Comparison of ENCODE assay signal across 18 mouse cellular contexts in the genomic region with DNA sequence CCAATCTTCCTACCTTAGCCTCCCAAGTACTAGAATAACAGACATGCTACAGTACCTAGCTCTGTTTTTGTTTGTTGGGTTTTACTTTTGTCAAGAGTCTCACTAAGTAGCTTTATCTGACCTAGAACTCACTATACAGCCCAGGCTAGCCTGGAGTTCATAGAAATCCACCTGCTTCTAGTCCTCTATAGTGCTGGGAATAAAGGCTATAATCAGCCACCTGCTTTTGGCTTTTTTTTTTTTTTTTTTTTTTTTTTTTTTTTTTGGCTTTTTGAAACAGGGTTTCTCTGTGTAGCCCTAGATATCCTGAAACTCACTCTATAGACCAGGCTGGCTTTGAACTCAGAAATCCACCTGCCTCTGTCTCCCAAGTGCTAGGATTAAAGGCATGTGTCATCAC.
"Had no signal": no experiment of that assay in that cellular context is flagged by ENCODE, and none has a peak within 500 bp of the region (broad histone marks: within the 10 kb centered on the region; RNA-seq: fewer than 3 reads in every experiment).

No protein-coding gene starts in this region.

- DNase-seq: lung, adult 18-20 months; lung, embryonic 14.5 days; lung, postnatal 10 days; lung, postnatal 4 days; midbrain, embryonic 14.5 days; retina, postnatal 1 day; right cerebral cortex, adult 18-20 months; right cerebral cortex, postnatal 25 days; right cerebral cortex, postnatal 4 days; spleen, adult 18-20 months; thymus, adult 18-20 months; thymus, postnatal 14 days; thymus, postnatal 4 days had no signal

- H3K27ac ChIP-seq: midbrain, embryonic 10.5 days; midbrain, embryonic 12.5 days; neural tube, embryonic 13.5 days; neural tube, embryonic 15.5 days had no signal

- H3K27me3 ChIP-seq: midbrain, embryonic 12.5 days; neural tube, embryonic 15.5 days had no signal

- H3K9me3 ChIP-seq: midbrain, embryonic 10.5 days; midbrain, embryonic 12.5 days; neural tube, embryonic 13.5 days; neural tube, embryonic 15.5 days had no signal

- H3K4me3 ChIP-seq: midbrain, embryonic 10.5 days; midbrain, embryonic 12.5 days; myocyte; neural tube, embryonic 13.5 days; neural tube, embryonic 15.5 days had no signal

- H3K4me1 ChIP-seq: midbrain, embryonic 10.5 days; midbrain, embryonic 12.5 days; neural tube, embryonic 13.5 days; neural tube, embryonic 15.5 days had no signal

- H3K9ac ChIP-seq: lung, embryonic 14.5 days; midbrain, embryonic 12.5 days; neural tube, embryonic 13.5 days; neural tube, embryonic 15.5 days had no signal

- H3K4me2 ChIP-seq: lung, embryonic 14.5 days; midbrain, embryonic 12.5 days; neural tube, embryonic 13.5 days; neural tube, embryonic 15.5 days had no signal
